Mouse (Mus musculus): ENCODE data around the gene Vars2.

Gene Vars2

GRCm38 (mm10) chr17:35692368-35692767 is 25.0 kb upstream of the Vars2 start:
- no peak for DNase-seq (ENCODE audit: low spot score)

GRCm38 (mm10) chr17:35691811-35692210 is 24.4 kb upstream of the Vars2 start:
- no peak for DNase-seq (ENCODE audit: low spot score)

DNA sequence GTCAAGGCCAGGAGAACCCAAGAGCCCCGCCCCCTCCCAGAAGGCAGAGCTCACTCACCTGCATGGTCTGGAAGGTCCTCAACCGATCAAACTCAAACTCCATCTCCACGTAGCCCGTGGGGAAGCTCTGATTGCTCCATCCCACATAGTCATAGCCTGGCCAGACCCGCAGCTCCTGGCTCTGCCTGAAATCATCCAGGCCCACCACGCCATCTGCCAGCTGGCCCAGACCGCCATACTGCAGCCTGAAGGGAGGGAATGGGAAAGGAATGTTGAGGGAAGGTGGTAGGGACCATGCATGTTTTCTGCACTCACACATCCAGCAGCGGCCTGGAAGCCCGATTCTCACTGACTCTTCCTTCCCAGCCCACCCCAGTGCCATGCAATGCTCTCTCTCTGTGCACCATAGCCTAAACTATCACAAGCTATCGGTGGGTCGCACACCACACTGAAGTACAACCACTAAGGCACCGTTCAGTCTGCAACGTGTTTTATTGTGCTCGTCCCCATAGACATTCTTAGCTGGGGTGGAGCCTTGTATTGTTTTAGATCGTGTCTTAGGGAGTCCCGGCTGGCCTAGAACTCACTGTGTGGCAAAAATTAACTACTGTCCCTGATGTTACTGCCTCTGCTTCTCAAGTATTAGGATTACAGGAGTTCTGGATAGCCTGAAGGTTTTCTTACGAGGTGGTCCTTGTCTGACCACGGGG is 22.7 kb upstream of the Vars2 start:
- no peak for DNase-seq (ENCODE audit: low spot score)

- no peak for DNase-seq (ENCODE audit: low spot score)
Observed at GRCm38 (mm10) chr17:35688347-35689175, 21.2 kb upstream of the Vars2 start.

- no peak for DNase-seq (ENCODE audit: low spot score)
Observed at GRCm38 (mm10) chr17:35685061-35685460, 17.7 kb upstream of the Vars2 start.

- DNase-seq (ENCODE audit: low spot score), result no peak
Observed at GRCm38 (mm10) chr17:35681986-35682385, 14.6 kb upstream of the Vars2 start.

- no peak for DNase-seq (ENCODE audit: low spot score)
Observed at GRCm38 (mm10) chr17:35680591-35680990, 13.2 kb upstream of the Vars2 start.

- DNase-seq (ENCODE audit: low spot score), result peak; percentile 42
Observed at GRCm38 (mm10) chr17:35673416-35674035, 6.1 kb upstream of the Vars2 start, which contains the start of gene Gtf2h4. TSS of gene Gtf2h4 (minus strand) at chr17:35673739.

- DNase-seq (ENCODE audit: low spot score), result no peak
Observed at GRCm38 (mm10) chr17:35672527-35672926, 5.1 kb upstream of the Vars2 start.

DNA sequence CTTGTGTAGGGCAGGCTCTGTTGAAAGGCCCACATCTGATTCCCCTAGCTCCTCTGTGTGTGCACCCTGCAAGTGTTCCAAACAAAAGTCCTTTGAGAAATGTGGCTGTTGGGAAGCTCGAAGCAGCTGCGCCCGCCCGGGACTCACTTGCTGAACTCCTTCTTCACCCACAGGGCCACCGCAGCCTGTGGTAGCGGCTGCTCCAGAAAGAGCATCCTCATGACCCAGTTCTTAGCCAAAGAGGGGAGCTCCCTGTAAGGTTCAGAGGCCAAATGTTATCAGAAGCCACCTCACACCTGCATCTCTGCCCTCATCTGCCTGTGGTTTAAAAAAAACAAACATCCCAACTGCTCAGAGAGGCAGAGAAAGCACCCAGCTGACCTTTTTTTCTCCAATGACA is 4.5 kb upstream of the Vars2 start:
- DNase-seq (ENCODE audit: low spot score), result no peak

GRCm38 (mm10) chr17:35669731-35670130 is 2.3 kb upstream of the Vars2 start:
- no peak for DNase-seq (ENCODE audit: low spot score)

DNA sequence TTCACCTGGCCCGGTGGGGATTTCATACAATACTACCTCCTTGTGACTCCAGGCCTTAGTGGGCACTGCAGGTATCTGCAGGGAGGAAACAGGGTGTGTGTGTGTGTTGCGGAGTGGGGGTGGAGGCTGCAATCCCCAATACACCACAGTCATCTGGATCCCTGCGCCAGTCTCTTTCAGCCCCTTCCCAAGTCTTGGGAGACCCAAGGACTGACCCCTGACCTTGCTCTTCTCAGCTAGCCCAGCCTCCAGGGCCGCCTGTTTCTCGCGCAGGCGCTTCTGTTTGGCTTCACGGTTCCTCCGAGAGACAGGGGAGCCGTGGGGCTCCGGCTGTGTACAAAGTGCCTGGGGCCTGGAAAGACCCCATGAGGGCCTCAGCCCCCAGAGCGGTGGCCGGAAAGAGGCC is 538 bp downstream of the Vars2 start:
- DNase-seq (ENCODE audit: low spot score), result peak; percentile 48

DNA sequence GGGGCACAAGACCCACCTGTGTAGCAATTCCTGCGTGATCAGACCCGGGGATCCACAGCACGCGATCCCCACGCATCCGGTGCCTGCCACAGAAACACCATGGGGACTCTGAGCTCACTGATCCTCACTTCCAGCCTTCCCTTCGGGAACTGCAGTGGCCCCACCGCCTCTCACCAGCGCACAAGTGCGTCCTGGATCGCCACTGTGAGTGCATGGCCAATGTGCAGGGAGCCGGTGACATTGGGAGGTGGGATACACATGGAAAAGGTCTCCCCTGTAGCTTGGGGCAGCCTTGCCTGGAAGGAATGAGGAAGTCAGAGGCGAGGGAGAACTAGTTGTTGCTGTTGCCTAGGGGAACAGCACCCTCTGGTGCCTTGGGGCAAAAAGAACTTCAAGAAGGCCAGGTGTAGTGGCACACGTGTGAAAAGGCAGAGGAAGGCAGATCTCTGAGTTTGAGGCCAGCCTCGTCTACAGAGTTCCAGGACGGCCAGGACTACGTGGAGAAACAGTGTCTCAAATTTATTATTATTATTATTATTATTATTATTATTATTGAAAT is 1.4 kb downstream of the Vars2 start:
- DNase-seq (ENCODE audit: low spot score), result no peak

GRCm38 (mm10) chr17:35653086-35653485 is 14.3 kb downstream of the Vars2 start:
- DNase-seq (ENCODE audit: low spot score), result no peak

- no peak for DNase-seq (ENCODE audit: low spot score)
Observed at GRCm38 (mm10) chr17:35649429-35649828, 18.0 kb downstream of the Vars2 start.

GRCm38 (mm10) chr17:35643609-35644236 is 23.7 kb downstream of the Vars2 start, which contains the start of gene Mucl3:
TSS of gene Mucl3 (minus strand) at chr17:35643695.
- DNase-seq (ENCODE audit: low spot score), result no peak

- DNase-seq (ENCODE audit: low spot score), result no peak
Observed at GRCm38 (mm10) chr17:35639352-35639751, 28.0 kb downstream of the Vars2 start.

GRCm38 (mm10) chr17:35638475-35639190 is 28.8 kb downstream of the Vars2 start:
- DNase-seq (ENCODE audit: low spot score), result peak; percentile 50

DNA sequence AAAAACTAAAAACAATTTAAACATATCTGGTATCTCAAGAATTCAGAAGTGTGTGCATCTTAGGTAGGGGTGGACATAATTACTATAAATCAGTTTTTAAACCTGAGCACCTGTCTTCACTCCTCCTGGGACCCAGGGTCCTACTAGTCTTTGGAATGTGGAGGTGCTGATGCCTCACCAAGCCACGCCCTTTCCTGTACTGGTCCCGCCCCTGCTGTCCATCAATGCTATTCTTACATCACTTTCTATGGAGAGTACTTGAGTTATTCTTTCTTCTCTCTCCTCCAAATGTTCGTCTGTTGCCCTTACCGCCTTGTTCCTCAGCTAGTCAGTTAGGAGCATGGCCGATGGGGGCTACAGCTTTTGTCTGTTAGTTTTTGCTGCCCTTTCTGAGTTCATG is 31.0 kb downstream of the Vars2 start:
- DNase-seq (ENCODE audit: low spot score), result no peak

- DNase-seq (ENCODE audit: low spot score), result peak; percentile 33
Observed at GRCm38 (mm10) chr17:35635699-35636111, 31.7 kb downstream of the Vars2 start.

DNA sequence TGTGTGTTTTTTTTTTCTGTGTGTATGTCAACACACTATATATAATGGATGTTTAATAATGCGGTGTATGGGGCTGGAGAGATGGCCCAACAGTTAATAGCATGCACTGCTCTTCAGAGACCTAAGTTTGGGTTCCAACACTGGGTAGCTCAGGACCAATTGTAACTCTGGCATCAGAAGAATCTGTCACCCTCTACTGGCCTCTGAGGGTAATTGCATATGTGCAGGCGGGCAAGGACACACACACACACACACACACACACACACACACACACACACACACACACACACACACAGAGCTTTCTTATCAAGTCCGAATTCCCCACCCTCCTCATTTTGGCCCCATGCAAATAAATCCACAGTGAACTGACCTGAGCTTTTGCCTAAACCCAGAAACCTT is 32.2 kb downstream of the Vars2 start:
- no peak for DNase-seq (ENCODE audit: low spot score)

All from ovary, postnatal 10 days (tissue).